Mouse (Mus musculus): ENCODE data around the gene Poln.

The Poln gene

DNA sequence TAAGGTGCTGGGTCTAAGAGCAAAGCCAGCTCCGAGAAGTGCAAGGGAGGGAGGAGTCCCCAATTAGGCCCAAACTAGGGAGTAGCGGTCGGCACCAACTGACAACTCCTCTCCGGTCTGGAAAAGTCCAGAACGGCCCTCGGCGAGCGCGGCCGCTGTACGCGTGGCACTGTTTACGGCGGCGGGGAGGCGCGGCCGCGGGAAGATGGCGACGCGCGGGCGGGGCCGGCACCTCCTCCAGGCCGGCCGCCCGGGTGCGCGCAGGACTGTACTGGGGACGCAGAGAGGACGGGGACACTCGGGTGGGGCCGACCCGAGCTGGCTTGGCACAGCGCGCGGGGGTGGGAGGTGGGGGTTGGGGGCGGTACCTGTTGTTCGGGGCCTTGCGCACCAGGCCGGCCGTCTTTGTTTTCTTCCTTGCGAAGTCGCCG is 17.7 kb upstream of the Poln start:
- peak; percentile 70 for DNase-seq (ENCODE audit: low spot score)

- no peak for DNase-seq (ENCODE audit: low spot score)
Measured at GRCm38 (mm10) chr5:34186391-34186790, 17.1 kb upstream of the Poln start.

GRCm38 (mm10) chr5:34185791-34186190 is 16.5 kb upstream of the Poln start:
- DNase-seq (ENCODE audit: low spot score) = no peak

GRCm38 (mm10) chr5:34185051-34185580 is 15.9 kb upstream of the Poln start:
- DNase-seq (ENCODE audit: low spot score) = no peak

GRCm38 (mm10) chr5:34183976-34184375 is 14.7 kb upstream of the Poln start:
- no peak for DNase-seq (ENCODE audit: low spot score)

GRCm38 (mm10) chr5:34183156-34183880 is 14.1 kb upstream of the Poln start:
- no peak for DNase-seq (ENCODE audit: low spot score)

- no peak for DNase-seq (ENCODE audit: low spot score)
Measured at GRCm38 (mm10) chr5:34182486-34182885, 13.2 kb upstream of the Poln start.

GRCm38 (mm10) chr5:34177821-34178220 is 8.6 kb upstream of the Poln start:
- DNase-seq (ENCODE audit: low spot score) = no peak

GRCm38 (mm10) chr5:34177091-34177490 is 7.8 kb upstream of the Poln start:
- DNase-seq (ENCODE audit: low spot score) = no peak

DNA sequence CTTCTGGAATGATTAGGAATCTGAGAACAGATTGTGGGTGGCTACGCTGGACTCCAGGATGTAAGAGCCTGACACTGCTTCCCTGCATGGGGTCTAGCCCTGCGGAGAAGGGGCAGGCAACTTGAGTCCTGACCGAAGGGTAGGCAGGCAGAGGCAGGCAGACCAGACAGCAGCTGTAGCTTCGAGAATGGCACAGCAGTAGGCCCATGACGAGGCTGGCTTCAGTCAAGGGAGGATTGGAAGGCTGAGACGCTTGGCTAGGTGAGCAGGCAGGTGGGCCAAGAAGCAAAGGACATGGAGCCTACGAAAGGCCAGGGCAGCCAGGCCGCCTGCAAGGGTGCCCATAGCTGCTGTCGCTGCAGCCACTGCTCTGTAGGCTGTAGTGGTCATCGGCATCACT is 7.4 kb upstream of the Poln start:
- DNase-seq (ENCODE audit: low spot score) = no peak

- no peak for DNase-seq (ENCODE audit: low spot score)
Measured at GRCm38 (mm10) chr5:34175403-34175694, 6.1 kb upstream of the Poln start.

GRCm38 (mm10) chr5:34174550-34175402 is 5.5 kb upstream of the Poln start:
- DNase-seq (ENCODE audit: low spot score) = no peak

- no peak for DNase-seq (ENCODE audit: low spot score)
Measured at GRCm38 (mm10) chr5:34174021-34174420, 4.8 kb upstream of the Poln start.

- DNase-seq (ENCODE audit: low spot score) = no peak
Measured at GRCm38 (mm10) chr5:34170726-34171125, 1.5 kb upstream of the Poln start.

DNA sequence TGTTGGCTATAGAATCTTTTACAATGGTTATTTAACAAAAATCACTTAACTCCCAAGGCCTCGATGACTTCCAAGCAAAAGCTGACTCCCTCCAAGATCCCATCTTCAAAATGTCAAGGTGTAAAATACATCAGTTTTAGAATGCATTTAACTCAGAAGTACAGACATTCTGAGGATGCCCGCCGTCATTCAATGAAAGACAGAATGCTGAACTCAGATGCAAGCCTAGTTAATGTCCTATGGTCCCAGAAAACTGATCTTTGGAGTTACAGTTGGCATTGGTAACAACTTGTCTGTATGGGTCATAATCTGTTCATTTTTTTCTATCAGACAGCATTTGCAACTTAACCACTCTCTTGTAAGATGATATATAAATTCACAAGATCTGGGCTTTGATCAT is 706 bp upstream of the Poln start:
- no peak for DNase-seq (ENCODE audit: low spot score)

DNA sequence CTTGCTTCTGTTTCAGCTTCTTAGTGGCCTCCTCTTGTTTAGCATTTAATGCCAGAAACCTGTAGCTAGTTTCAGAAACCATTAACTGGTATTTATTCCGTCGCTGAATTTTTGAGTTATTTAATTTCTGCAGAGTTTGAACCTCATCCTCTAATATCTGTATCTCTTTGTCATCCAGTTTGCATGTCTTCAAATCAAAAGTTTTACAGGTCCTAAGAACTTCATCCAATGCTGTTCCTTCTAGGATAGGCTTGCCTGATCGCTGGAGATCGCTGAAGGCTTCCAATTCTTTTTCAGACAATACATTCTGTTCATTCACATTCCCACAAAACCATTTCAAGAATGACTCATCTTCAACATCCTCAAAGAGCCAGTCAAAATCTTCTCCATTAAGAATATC is 1.4 kb downstream of the Poln start:
- DNase-seq (ENCODE audit: low spot score) = no peak

- no peak for DNase-seq (ENCODE audit: low spot score)
Measured at GRCm38 (mm10) chr5:34165793-34166192, 3.5 kb downstream of the Poln start.

DNA sequence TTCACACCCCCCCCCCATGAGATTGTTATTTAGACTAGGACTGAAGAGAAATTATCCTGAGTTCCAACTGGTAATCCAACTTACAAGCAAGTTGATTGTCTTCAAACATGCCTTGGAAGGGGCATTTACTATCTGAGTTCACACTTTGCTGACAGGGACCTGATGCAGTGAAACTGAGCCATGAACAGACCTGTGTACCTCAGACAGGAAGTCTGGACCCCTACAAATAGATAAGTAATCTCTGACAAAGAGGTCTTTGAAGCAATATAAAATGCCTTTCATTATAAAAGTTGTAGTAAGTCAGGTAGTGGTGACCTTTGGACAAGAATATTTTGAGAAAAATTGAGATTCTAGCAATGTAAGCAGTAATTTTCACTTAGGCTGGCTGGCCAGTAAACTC is 20.8 kb downstream of the Poln start:
- DNase-seq (ENCODE audit: low spot score) = no peak

DNA sequence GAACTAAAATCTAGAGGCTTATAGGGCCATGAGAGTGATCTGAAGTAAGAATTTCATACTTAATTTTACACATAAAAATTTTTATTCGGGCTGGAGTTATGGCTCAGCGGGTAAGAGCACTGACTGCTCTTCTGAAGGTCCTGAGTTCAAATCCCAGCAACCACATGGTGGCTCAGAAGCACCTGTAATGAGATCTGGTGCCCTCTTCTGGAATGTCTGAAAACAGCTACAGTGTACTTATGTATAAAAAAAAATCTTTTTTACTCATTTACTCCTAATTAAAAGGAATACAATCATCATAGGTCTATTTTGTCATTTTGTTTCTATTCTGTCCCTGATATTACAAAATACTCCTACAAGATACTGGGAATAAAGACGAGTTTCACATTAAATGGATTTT is 21.7 kb downstream of the Poln start:
- DNase-seq (ENCODE audit: low spot score) = no peak

DNA sequence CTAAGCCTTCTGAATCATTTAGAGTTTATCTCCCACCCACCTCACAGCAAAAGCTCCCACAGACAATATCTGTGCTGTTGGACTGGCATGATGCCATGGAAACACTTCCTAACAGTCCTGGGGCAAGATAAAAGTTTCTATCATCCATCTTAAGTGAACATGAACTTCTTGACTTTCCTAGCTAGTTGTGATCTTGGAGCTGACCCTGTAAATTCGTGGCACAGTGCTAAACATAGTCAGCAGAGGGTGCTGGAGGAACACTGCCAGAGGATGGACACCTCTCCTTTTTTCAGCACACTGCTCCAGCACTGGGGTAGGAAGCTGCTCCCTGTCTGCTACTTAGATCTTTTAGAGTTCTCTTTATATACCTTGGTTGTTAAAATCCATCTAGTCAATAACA is 29.5 kb downstream of the Poln start:
- DNase-seq (ENCODE audit: low spot score) = peak; percentile 13

- no peak for DNase-seq (ENCODE audit: low spot score)
Measured at GRCm38 (mm10) chr5:34132731-34133130, 36.5 kb downstream of the Poln start.

- no peak for DNase-seq (ENCODE audit: low spot score)
Measured at GRCm38 (mm10) chr5:34124131-34124530, 45.1 kb downstream of the Poln start.

GRCm38 (mm10) chr5:34119121-34119856 is 50.0 kb downstream of the Poln start:
- no peak for DNase-seq (ENCODE audit: low spot score)

Measured in ovary, postnatal 36 days (tissue).